Comparison of ENCODE assay signal across 28 mouse cellular contexts in genomic region chr4:52917311-52917688, GRCm38 (mm10). TPM values are rescaled to one million over a fixed set of nuclear protein-coding genes. Genes with fewer than 3 reads are reported as not detected.
"Had no signal": no experiment of that assay in that cellular context is flagged by ENCODE, and none has a peak within 500 bp of the region (broad histone marks: within the 10 kb centered on the region; RNA-seq: fewer than 3 reads in every experiment).

No protein-coding gene starts in this region.

- H3K27me3 ChIP-seq: liver, embryonic 15.5 days; midbrain, embryonic 12.5 days; neural tube, embryonic 13.5 days; neural tube, embryonic 15.5 days; stomach, embryonic 15.5 days had no signal

- ATAC-seq: midbrain, embryonic 16.5 days had no signal

- H3K9me3 ChIP-seq: liver, embryonic 15.5 days; midbrain, embryonic 10.5 days; midbrain, embryonic 12.5 days; neural tube, embryonic 13.5 days; neural tube, embryonic 15.5 days; stomach, embryonic 15.5 days had no signal

- H3K36me3 ChIP-seq: liver, embryonic 15.5 days; midbrain, embryonic 10.5 days; midbrain, embryonic 12.5 days; neural tube, embryonic 13.5 days; neural tube, embryonic 15.5 days; stomach, embryonic 15.5 days had no signal

- H3K4me1 ChIP-seq: midbrain, embryonic 10.5 days; midbrain, embryonic 12.5 days; neural tube, embryonic 13.5 days; neural tube, embryonic 15.5 days; stomach, embryonic 15.5 days had no signal

- H3K9ac ChIP-seq: liver, embryonic 15.5 days; lung, embryonic 14.5 days; midbrain, embryonic 12.5 days; neural tube, embryonic 13.5 days; neural tube, embryonic 15.5 days; stomach, embryonic 15.5 days had no signal

- H3K4me3 ChIP-seq: liver, embryonic 15.5 days; midbrain, embryonic 10.5 days; midbrain, embryonic 12.5 days; myocyte; neural tube, embryonic 13.5 days; neural tube, embryonic 15.5 days; stomach, embryonic 15.5 days had no signal

- H3K4me2 ChIP-seq: liver, embryonic 15.5 days; lung, embryonic 14.5 days; midbrain, embryonic 12.5 days; neural tube, embryonic 13.5 days; neural tube, embryonic 15.5 days; stomach, embryonic 15.5 days had no signal

- DNase-seq: lung, adult 18-20 months; lung, embryonic 14.5 days; lung, postnatal 10 days; lung, postnatal 4 days; midbrain, embryonic 14.5 days; retina, postnatal 1 day; right cerebral cortex, adult 18-20 months; right cerebral cortex, postnatal 25 days; right cerebral cortex, postnatal 4 days; spleen, adult 18-20 months; thymus, adult 2 months; thymus, postnatal 25 days; thymus, postnatal 4 days had no signal

- H3K27ac ChIP-seq: liver, embryonic 15.5 days; midbrain, embryonic 10.5 days; midbrain, embryonic 12.5 days; neural tube, embryonic 13.5 days; neural tube, embryonic 15.5 days; stomach, embryonic 15.5 days; stomach, postnatal 0 days had no signal

RNA-seq across cellular contexts. Expression of gene Olfr272, which starts 1.7 kb away (rescaled TPM):
- total RNA-seq: megakaryocyte-erythroid progenitor cell, adult 5-6 weeks had no signal
- polyA plus RNA-seq: liver, embryonic 15.5 days; lung, embryonic 14.5 days; lung, embryonic 16.5 days; midbrain, embryonic 10.5 days; midbrain, embryonic 12.5 days; midbrain, embryonic 14.5 days; midbrain, embryonic 16.5 days; myocyte; neural tube, embryonic 11.5 days; neural tube, embryonic 13.5 days; neural tube, embryonic 15.5 days; small intestine, adult 2 months; stomach, embryonic 15.5 days; stomach, postnatal 0 days; testis, adult 2 months; thymus, adult 2 months; urinary bladder, adult 2 months had no signal

RNA-seq across cellular contexts. Expression of gene Olfr270, which starts 47.0 kb away (rescaled TPM):
- total RNA-seq: megakaryocyte-erythroid progenitor cell, adult 5-6 weeks had no signal
- polyA plus RNA-seq: liver, embryonic 15.5 days; lung, embryonic 14.5 days; lung, embryonic 16.5 days; midbrain, embryonic 10.5 days; midbrain, embryonic 12.5 days; midbrain, embryonic 14.5 days; midbrain, embryonic 16.5 days; myocyte; neural tube, embryonic 11.5 days; neural tube, embryonic 13.5 days; neural tube, embryonic 15.5 days; small intestine, adult 2 months; stomach, embryonic 15.5 days; stomach, postnatal 0 days; testis, adult 2 months; thymus, adult 2 months; urinary bladder, adult 2 months had no signal

RNA-seq across cellular contexts. Expression of gene Olfr273, which starts 58.3 kb away (rescaled TPM):
- total RNA-seq: megakaryocyte-erythroid progenitor cell, adult 5-6 weeks had no signal
- polyA plus RNA-seq: liver, embryonic 15.5 days; lung, embryonic 14.5 days; lung, embryonic 16.5 days; midbrain, embryonic 10.5 days; midbrain, embryonic 12.5 days; midbrain, embryonic 14.5 days; midbrain, embryonic 16.5 days; myocyte; neural tube, embryonic 11.5 days; neural tube, embryonic 13.5 days; neural tube, embryonic 15.5 days; small intestine, adult 2 months; stomach, embryonic 15.5 days; stomach, postnatal 0 days; testis, adult 2 months; thymus, adult 2 months; urinary bladder, adult 2 months had no signal
